Mouse (Mus musculus) gastrocnemius, adult 2 months (tissue): ENCODE data around the gene Cd177. TPM values are rescaled to one million over a fixed set of nuclear protein-coding genes. Genes with fewer than 3 reads are reported as not detected.
A peak's percentile ranks its signal among the peaks of the same experiment; 100 is the strongest.
"Not testable (repeated sequence)": the region's sequence is repeated elsewhere in the genome, so short reads cannot be mapped to it uniquely, and the experiment has no call there.

Experiments used
- DNase-seq: peaks from one replicate; pipeline ENCODE4 v3.0.0; 2022
- H3K27ac ChIP-seq: fragments of 200-600 bp; 2 replicates; pipeline ENCODE4 v1.8.1; 2022; ENCODE audit warnings: mild to moderate bottlenecking
- H3K4me3 ChIP-seq: fragments of 200-600 bp; 2 replicates; pipeline ENCODE4 v1.8.1; 2022; ENCODE audit warnings: mild to moderate bottlenecking, moderate library complexity
- CTCF ChIP-seq: fragments of 200-600 bp; IDR thresholded peaks from 2 replicates; pipeline ENCODE4 v1.8.1; 2022; ENCODE audit warnings: antibody characterized with exemption, mild to moderate bottlenecking, moderate library complexity
- intact Hi-C: fragments of 180-260 bp; cut with DNase I; formaldehyde crosslinking; loops from one replicate; pipeline ENCODE4 v1.15.1; 2025
- long read RNA-seq, 2 experiments: library from polyadenylated mRNA; stranded (forward); transcript quantifications; one replicate each; pipeline ENCODE4 v2.0.0; 2021
- total RNA-seq, 2 experiments: library from RNA; stranded (reverse); gene quantifications; 2 replicates each; pipeline ENCODE4 v1.2.3; 2021

The Cd177 gene
- total RNA-seq: not detected
- long read RNA-seq, experiment 1: 0 reads
- long read RNA-seq, experiment 2: 0 reads

DNA sequence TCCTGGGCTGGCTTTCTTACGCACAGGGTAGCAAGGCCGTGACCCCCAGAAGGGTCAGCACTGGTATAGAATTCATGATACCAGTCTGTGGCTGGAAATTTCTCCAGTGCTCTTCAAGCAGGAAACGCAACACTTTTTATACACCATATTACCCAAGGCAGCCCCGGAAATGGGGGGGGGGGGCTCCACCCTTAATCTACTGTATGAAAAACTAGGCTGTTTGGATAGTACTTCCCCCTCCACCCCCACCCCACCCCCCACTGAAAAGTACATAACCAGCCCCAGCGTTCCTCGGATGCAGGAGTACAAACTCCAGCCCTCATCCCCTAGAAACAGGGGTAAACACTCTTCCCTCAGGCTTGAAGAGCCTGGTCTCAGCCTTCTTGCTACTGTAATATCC is at the start of gene Cd177:
Gene Cd177, minus strand, starts transcription at position 101 of the 400 bp plus-strand sequence.
- intact Hi-C loops: no loop called here
- no peak for TF ChIP-seq CTCF

DNA sequence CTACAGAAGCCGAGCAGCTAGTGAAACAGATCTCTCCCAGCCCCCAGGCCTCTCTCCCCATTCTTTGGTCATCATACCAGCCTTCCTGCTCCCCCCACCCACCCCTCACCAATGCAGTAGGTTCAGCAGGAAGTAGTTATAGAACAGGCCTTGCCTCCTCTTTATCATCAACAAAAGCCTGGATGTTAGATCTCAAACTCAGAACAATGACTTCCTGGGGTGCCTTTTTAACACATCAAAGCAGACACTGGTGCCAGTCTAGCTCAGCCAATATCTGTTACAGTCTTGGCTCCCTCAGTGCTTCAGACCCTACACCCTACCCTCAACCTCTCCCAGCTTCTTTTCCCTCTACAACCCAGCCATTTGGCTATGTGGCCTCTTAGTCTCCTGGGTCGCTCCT is 48.9 kb upstream of the Cd177 start:
- no peak for TF ChIP-seq CTCF
- H3K4me3 ChIP-seq: no peak overlapping the region
- no peak overlapping the region for H3K27ac ChIP-seq
- intact Hi-C loops: no loop called here
- DNase-seq: no peak

More for the DNA sequence above, at the start of gene Cd177:
- H3K27ac ChIP-seq: no peak within 1 kb of the TSS
- no peak within 1 kb of the TSS for H3K4me3 ChIP-seq
- no peak for DNase-seq

DNA sequence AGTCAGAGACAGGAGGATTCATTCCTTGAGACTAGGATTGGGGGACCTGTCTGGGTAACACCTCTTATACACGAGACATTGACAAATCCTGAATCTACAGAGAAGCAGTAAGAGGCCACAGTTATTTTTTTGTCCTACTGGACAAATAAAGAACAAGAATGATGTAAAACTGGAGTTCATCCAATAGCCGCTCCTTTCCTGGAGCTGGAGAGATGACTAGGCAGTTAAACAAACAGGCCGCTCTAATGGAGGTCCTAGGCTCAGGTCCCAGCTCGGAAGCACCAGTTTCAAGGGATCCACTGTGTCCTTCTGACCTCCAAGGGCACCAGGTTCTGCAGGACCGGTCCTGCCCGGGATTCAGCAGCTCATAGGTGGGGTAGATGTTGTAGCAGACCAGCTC is 44.7 kb upstream of the Cd177 start:
- intact Hi-C loops: no loop called here
- H3K27ac ChIP-seq: peak overlapping the region; percentile 64
- DNase-seq: no peak
- TF ChIP-seq CTCF: no peak
- no peak overlapping the region for H3K4me3 ChIP-seq

DNA sequence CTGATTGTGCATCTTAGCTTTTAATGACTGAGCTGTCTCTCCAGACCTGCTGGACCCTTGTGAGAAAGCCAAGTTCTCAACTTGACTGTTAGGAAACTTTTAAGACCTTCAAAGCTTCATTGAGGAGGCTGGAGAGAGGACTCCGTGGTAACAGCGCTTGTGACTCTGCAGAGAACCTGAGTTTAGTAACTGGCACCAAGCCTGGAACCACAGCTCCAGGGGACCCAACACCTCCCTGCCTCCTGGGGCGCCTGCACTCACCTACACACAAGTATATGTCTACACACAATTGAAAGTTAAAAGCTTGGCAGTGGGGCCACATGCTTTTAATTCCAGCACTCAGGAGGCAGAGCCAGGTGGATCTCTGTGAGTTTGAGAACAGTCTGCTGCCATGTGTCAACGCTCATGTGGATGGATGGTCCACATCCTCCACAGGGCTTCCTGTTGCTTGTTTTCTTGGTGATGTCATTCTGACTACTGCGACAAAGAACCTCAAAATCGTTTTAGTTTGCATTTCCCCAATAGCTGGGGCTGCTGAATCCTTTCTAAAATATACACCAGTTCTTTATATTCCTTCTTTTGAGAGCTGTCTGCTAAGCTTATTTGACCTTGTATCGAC is 42.1 kb upstream of the Cd177 start:
- no peak overlapping the region for H3K4me3 ChIP-seq
- intact Hi-C loops: no loop called here
- no peak for TF ChIP-seq CTCF
- no peak for DNase-seq
- H3K27ac ChIP-seq: no peak overlapping the region

DNA sequence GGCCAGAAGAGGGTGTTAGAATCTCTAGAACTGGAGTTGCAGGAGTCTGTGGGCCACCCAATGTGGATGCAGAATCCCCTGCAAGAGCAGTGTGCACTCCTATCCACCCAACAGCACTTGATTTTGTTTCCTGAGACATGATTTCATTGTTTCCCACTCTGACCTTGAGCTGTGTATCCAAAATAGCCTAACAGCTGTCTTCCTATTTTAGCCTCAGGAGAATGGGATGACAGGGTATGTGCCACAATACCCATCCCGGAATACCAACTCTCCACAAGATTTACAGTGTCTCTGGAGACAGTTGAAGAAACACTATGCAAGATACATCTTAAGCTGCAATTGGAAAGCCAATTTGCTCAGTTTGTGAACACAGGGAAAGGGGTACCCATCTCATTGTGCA is 37.8 kb upstream of the Cd177 start:
- Histone ChIP-seq H3K4me3 (no peak overlapping the region), H3K27ac (no peak overlapping the region)
- no peak for DNase-seq
- no peak for TF ChIP-seq CTCF
- intact Hi-C loops: no loop called here

DNA sequence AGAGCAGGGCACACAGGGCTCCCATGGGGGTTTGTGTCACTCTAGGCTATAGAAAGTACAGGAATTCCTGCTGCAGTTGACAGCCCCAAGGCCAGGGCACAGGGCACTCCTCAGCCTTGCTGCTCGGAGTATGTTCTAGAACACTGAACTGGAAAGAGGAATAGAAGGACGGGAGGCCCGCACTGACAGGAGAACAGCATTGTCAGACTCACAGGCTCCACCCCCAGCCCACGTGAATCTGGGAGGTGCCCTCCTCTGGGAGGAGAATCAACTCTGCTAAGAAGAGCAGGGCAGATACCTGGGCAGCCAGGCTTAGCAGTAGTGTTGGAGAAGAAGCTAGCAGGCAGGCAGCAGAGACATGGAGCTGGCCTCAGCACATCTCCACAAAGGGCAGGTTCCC is 16.8 kb upstream of the Cd177 start, which contains the start of gene Ceacam10:
Gene Ceacam10, plus strand, starts transcription at position 289 of the 400 bp plus-strand sequence.
- intact Hi-C loops, H3K4me3 ChIP-seq, DNase-seq: not testable (repeated sequence)
- peak within 1 kb of the TSS; percentile 61; the same call in 1 of the 2 replicates for H3K27ac ChIP-seq

DNA sequence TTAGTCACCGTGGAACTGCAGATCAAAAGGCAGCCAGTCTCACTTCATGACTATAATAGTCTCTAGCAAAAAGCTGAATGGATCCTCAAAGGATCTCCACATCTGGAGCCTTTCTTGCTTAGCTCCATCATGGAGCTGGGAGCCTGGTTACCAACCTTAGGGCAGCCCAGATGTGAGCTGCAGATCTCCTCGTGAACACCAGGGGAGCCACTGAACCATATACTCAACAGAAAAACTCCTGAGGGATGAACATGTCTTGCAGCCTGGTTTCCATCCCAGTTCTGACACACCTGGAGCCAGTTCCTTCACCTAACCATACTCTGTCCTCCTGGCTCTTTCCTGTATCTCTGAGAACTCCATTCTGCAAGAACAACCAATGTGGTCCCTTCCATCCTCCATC is 16.0 kb upstream of the Cd177 start:
- Histone ChIP-seq H3K4me3 (no peak overlapping the region), H3K27ac (no peak overlapping the region)
- no peak for TF ChIP-seq CTCF
- no peak for DNase-seq
- intact Hi-C loops: no loop called here

DNA sequence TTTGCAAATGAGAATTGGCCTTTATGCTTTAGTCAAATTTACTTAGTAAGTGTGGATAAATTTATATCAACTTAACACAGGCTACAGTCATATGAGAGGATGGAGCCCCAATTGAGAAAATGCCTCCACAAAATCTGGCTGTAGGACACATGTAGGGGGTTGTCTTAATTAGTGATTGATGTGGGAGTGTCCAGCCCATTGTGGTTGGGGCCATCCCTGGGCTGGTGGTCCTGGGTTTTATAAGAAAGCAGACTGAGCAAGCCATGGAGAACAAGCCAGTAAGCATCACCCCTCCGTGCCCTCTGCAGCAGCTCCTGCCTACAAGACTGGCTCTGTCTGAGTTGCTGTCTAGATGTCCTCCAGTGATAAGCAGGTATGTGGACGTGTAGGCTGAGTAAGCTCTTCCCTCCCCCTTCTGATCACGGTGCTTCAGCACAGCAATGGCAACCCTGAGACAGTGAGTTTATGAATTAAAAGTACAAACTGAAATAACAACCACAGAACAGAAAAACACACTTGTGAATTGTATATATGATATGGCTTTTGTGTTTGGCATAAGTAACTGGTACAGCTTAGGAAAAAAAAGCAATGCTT is 13.9 kb upstream of the Cd177 start:
- Histone ChIP-seq H3K27ac (no peak overlapping the region), H3K4me3 (no peak overlapping the region)
- TF ChIP-seq CTCF: no peak
- intact Hi-C loops: no loop called here
- DNase-seq: no peak

DNA sequence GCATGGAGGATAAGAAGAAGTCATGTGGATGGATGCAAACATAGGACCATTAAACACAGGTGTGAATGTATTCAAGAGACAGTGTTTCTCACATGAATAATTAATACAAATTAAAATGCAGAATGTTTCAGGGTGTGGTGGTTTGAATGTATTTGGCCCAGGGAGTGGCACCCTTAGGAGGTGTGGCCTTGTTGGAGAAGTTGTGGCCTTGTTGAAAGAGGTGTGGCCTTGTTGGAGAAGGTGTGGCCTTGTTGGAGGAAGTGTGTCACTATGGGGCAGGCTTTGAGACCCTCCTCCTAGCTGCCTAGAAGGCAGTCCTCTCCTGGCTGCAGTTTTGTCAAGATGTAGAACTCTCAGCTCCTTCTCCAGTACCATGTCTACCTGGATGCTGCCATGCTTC is 11.2 kb upstream of the Cd177 start:
- Histone ChIP-seq H3K27ac (no peak overlapping the region), H3K4me3 (no peak overlapping the region)
- no peak for DNase-seq
- intact Hi-C loops: no loop called here
- TF ChIP-seq CTCF: no peak

DNA sequence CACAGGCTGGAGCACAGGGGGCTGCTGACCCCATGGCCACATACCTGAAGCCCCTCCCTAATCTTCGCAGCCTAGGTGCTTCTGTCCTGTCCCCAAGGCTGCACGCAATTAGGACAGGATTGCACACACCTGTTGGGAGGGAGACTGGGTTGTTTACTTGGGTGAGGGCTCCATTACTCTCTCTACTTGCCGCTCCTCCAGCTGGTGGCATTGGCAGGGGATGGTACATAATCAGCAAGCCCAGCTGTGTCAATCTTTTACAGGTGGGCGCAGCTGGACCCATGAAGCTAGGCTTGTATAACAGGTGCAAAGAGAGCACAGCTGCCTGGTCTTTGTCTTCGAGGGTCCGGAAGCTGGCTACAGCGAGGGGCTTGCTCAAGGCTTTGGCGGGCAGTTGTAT is 2.5 kb upstream of the Cd177 start:
- intact Hi-C loops: no loop called here
- Histone ChIP-seq H3K27ac (no peak overlapping the region), H3K4me3 (no peak overlapping the region)
- TF ChIP-seq CTCF: no peak
- DNase-seq: no peak

DNA sequence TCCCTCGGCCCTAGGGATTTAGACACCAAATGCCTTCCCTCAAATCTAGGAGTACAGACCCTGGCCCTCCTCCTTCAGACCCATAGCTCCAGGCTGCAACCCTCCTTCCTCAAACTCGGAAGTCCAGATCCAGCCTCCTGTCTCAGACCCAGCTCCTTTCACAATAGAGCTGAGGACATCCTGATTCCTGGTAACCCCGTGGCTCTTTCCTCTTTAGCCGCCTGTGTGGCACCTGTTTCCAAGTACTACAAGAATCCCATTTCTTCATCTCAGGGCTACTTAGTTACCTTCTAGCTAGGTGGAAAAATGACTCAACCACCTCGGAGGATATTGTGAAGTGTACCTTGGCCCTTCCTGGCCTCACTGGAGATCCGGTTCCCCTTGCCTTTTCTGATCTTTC is 1.1 kb upstream of the Cd177 start:
- intact Hi-C loops: no loop called here
- Histone ChIP-seq H3K4me3 (no peak overlapping the region), H3K27ac (no peak overlapping the region)
- DNase-seq: no peak
- TF ChIP-seq CTCF: no peak

DNA sequence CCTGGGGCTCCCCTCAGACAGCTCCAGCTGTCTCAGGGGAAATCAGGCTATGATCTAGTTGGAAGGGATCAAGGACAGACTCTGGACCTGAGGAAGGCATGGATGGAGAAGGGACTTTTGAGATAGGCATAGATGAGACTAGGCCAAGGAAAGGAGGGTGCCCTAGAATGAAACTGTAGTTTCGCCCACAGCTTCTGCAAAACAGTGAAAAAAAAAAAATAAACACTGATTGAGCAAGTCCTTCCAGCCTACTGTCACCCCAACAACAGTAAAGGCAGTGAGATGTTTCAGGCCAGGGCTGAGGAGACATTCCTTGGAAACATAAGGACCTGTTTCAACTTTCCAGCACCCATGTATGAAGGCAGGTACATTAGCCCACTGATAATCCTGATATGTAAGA is 1.6 kb downstream of the Cd177 start:
- no peak for TF ChIP-seq CTCF
- no peak for DNase-seq
- intact Hi-C loops: no loop called here
- Histone ChIP-seq H3K4me3 (no peak overlapping the region), H3K27ac (no peak overlapping the region)

DNA sequence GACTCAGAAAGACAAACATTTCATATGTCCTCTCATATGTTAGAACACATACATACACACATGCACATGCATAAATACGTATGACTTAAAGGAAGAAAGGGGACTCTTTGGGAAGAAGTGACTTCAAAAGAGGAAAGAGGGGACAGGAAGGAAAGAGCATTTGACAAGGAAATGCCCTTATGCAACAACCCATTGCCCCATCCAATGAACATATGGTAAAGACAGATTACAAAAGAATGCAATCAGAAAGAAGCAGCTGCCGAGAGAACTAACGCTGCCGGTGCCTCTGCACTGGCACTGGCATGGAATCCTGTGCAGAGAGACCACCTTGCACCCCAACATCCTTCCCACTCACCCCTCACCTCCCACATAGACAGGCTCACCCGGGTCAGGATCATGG is 6.6 kb downstream of the Cd177 start:
- no peak for TF ChIP-seq CTCF
- Histone ChIP-seq H3K27ac (no peak overlapping the region), H3K4me3 (no peak overlapping the region)
- intact Hi-C loops: no loop called here
- no peak for DNase-seq

DNA sequence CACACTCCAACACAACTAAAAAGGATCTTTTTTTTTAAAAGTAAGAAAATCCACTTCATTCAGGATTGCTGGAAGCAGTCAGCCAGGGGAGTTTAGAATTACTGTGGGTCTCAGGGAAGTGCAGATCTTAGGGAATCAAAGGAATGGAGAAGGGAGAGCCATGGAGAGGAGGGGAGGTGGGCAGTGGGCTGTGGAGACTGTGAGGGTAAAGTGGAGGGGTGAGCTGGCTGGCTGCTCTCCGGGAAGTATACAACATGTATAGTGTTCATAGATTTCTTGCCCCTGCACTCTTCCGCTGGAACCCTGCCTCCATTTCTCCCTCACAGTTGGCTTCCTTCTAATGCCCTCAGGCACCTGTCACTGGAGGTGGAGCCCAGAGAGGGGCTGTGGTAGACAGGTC is 8.5 kb downstream of the Cd177 start:
- DNase-seq: no peak
- intact Hi-C loops: no loop called here
- TF ChIP-seq CTCF: no peak

More for the DNA sequence above, 8.5 kb downstream of the Cd177 start:
- no peak overlapping the region for H3K4me3 ChIP-seq
- no peak overlapping the region for H3K27ac ChIP-seq
